Mouse (Mus musculus) gastrocnemius, adult 2 months (tissue): ENCODE data around the gene Dscam. TPM values are rescaled to one million over a fixed set of nuclear protein-coding genes. Genes with fewer than 3 reads are reported as not detected.

ENCODE experiments used
- DNase-seq: peaks from one replicate; pipeline ENCODE4 v3.0.0; 2022
- H3K27ac ChIP-seq: fragments of 200-600 bp; 2 replicates; pipeline ENCODE4 v1.8.1; 2022; ENCODE audit warnings: mild to moderate bottlenecking
- H3K4me3 ChIP-seq: fragments of 200-600 bp; 2 replicates; pipeline ENCODE4 v1.8.1; 2022; ENCODE audit warnings: mild to moderate bottlenecking, moderate library complexity
- CTCF ChIP-seq: fragments of 200-600 bp; IDR thresholded peaks from 2 replicates; pipeline ENCODE4 v1.8.1; 2022; ENCODE audit warnings: antibody characterized with exemption, mild to moderate bottlenecking, moderate library complexity
- intact Hi-C: fragments of 180-260 bp; cut with DNase I; formaldehyde crosslinking; loops from one replicate; pipeline ENCODE4 v1.15.1; 2025
- total RNA-seq, 2 experiments: library from RNA; stranded (reverse); gene quantifications; 2 replicates each; pipeline ENCODE4 v1.2.3; 2021

Dscam gene
- total RNA-seq, 2 experiments from 2014 or later, result not detected

DNA sequence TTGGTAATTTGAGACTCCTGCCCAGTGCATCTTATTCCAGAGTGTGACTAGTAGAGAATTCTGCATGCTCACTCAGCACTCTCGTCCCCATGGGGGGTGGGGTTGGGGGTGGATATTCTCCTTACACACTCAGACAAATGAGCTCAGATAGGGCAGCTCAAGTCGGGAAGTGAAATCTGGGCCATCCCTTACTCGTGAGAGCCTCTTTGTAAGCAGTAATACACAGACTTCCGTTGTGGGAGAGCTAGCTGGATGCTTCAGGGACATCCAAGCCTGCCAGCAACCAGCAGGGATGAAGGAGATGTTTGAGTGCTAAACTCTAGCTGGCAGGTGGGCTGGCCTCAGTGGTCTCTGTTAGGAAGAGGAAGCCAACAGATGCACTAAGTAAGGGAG is 416.8 kb downstream of the Dscam start:
- DNase-seq, result no peak
- intact Hi-C loops, result no loop called here
- TF ChIP-seq CTCF, result no peak
- Histone ChIP-seq H3K4me3 (no peak overlapping the region), H3K27ac (no peak overlapping the region)

DNA sequence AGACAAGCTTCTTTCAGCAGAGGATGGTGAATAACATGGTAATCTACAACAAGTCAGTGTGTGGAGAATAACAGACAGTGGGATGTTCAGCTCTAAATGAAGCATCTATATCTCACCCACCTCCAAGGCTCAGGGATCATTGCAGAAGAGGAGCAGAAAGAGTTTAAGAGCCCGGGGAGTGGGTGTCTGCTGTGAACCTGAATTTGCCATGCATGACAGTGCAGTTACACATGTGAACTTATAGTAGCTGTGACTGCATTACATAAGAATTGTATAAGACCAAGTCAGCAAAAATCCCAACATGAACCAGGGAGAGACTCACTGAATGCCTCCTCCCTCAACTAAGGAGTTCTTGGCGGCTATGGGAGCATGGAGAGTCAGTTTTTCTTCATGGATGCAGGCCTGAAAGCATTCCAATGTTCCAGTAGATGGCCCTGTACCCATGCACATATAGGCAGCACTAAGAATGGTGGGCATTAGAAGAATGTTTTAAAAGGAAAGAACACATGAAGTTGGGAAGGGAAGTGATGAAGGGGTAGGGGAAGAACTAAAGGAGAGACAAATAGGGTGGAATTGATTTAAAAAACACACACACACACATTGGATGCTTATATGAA is 417.3 kb downstream of the Dscam start:
- H3K4me3 ChIP-seq, result no peak overlapping the region
- H3K27ac ChIP-seq, result no peak overlapping the region
- no peak for DNase-seq
- TF ChIP-seq CTCF, result no peak
- intact Hi-C loops, result no loop called here

DNA sequence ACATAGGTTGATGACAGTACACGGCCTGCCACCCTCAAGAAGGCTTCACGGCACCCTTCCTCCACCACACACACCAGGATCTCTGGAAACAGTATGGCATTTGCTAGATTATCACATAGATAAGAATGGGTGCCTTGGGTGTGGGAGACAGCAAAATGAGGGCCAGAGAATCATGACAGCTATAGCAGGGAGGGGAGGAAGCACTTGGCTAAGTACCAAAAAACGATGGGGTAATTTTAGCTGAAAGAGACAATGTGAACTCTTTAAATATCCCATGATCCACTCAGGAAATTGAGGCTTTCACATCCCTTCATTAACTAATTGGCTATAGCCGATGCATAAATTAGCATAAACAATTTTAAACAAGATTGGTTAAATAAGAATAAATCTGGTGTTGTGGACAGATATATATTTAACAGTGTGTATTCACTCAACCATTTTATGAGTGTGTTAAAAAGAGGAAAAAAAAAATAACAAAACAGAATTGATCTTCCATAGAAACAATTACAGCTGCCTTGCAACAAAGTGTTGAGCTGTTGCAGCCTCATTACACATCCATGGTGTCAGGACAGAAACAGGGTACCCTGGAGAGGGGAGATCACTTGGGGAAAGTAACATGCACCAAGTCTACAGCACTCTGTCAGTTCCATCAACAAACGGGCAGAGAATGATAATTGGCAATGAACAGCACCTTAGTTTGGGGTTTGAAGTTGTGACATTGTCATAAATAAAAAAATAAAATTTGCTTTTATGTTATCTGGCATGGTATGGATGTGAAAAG is 427.9 kb downstream of the Dscam start:
- no peak for DNase-seq
- TF ChIP-seq CTCF, result no peak
- no peak overlapping the region for H3K4me3 ChIP-seq
- no peak overlapping the region for H3K27ac ChIP-seq
- intact Hi-C loops, result no loop called here

DNA sequence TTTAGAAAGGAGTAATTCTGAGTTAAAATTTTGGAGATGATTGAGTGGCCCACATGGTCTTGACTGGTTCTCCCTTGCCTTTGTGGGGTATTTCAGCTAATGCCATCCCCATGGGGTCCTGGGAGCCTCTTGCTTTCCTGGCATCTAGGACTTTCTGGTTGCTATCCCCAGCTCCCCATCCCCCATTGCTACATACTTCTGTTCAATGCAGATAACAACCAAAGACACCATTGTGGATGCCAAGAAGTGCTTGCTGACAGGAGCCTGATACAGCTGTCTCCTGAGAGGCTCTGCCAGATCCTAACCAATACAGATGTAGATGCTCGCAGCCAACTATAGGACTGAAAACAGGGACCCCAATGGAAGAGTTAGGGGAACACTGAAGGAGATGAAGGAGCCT is 429.2 kb downstream of the Dscam start:
- intact Hi-C loops, result no loop called here
- Histone ChIP-seq H3K4me3 (no peak overlapping the region), H3K27ac (no peak overlapping the region)
- DNase-seq, result no peak
- no peak for TF ChIP-seq CTCF

DNA sequence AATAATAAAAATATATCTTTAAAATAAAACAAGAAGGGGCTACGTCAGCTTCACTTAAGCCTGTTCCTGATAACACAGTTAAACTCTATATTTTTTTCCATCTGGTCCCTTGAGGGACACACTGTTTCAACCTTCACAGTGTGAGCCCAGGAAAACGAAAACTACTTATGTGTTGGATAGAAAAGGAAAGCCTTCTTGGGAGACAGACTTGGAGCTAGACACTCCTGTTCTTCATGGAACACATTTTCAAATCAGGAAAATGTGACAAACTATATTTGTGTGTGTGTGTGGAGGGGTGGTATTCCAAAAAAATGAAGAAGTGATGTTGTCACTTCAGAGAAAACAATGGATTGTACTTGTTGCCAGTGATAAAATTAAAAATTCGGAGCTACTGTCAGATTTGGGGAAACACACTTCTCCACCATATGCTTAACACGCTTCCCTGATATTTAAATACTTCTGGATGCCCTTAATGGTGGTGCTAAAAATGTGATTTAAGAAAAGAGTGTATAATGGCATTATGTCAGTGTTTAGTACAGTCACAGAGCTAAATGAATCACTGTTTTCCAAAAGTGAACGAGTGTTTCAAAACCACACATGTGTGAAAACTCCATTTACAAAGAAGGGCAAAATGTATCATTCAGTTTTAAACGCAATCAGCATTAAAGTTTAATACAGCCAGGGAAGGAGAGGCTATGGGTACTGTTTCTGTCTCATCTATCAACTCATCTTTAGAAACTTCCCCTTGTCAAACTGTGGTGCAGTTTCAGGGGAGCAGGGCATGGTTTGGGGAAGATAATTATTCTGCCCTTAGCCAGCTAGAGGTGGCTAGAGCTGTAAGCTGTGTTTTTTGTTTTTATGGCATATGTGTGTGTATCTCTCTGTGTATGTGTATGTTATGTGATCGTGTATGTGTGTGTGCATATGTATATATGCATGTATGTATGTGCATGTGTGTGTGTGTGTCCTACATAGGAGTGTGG is 430.2 kb downstream of the Dscam start:
- intact Hi-C loops, result no loop called here
- H3K27ac ChIP-seq, result no peak overlapping the region
- DNase-seq, result no peak
- TF ChIP-seq CTCF, result no peak
- H3K4me3 ChIP-seq, result no peak overlapping the region

DNA sequence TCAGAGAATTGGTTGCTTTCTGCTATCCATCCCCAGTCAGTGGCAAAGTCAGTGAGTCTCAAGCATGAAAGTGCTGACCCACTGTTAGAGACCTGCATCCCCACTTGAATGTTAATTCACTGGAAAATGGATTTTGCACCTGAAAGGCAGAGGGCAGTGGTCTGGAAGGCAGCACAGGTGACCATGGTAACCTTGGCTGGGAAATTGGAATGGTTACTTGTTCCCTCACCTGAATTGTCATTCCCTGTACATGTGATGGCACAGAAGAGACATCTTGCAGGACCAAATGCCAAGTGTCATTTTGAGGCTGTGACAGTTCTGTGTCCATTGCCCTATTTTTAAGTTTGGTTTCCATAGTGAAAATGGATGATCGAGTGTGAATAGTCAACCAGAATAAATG is 434.1 kb downstream of the Dscam start:
- intact Hi-C loops, result no loop called here
- DNase-seq, result no peak
- H3K27ac ChIP-seq, result no peak overlapping the region

DNA sequence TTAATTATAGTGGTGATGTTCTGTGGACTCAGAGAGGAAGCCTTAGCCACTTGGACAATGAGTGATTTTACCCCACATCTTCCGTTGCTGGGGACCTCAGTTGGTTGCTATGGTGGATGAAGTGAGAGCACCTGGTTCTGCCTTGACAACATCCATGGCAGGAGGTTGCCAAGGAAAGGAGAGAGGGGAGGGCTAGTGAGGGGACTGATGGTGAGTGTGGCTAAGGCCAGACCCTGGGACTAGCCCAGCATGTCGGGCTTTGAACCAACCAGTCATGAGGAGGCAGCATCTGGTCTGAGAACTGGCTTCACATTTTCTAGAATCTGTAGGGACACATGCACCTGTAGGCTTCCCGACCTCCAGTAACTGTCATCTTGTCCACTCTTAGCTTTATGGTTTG is 439.7 kb downstream of the Dscam start:
- no peak for DNase-seq
- intact Hi-C loops, result no loop called here
- no peak for TF ChIP-seq CTCF

More for the DNA sequence above, 434.1 kb downstream of the Dscam start:
- no peak for TF ChIP-seq CTCF
- no peak overlapping the region for H3K4me3 ChIP-seq

DNA sequence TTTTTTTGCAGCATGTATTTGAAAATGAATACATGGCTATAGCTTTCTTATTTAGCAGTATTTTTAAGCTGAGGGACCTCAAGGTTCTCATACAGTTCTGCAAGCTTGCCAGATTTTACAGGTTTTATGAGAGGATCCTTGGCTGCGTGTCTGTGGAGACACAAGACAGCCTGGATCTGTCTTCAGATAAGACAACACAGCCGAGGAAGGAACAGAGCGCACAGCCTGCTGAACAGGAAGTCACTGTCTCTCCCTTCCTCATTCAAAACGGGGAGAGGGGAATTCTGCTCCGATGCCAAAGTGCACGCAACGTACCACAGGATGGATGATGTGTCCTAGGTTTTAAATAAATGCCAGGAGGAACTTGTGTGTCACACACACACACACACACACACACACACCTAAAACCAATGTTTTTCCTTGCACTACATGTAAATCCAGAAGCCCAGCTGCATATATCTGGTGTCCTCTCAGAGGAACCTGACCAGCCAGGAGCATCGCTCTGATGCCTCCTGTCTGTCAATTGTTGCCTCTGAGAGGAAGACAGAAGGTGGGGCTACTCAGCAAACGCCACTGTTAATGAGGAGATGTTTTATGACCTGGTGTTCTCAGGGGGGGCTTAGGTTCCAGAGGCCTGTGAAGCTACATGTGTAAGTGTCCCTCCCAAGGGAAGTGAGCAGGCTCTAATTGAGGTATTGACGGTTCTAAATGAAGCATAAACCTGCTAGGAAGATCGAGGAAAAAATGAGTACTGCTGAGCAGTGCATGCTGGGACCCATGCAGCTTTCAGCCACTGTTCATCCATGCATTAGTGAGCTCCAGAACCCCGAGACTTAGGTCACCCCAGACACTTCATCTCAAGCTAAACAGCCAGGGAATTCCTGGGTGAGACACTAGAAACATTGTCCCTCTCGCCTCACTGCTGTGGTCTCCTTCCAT is 442.4 kb downstream of the Dscam start:
- no peak for DNase-seq
- TF ChIP-seq CTCF, result no peak
- H3K27ac ChIP-seq, result no peak overlapping the region
- intact Hi-C loops, result no loop called here
- no peak overlapping the region for H3K4me3 ChIP-seq

More for the DNA sequence above, 439.7 kb downstream of the Dscam start:
- no peak overlapping the region for H3K4me3 ChIP-seq
- no peak overlapping the region for H3K27ac ChIP-seq

DNA sequence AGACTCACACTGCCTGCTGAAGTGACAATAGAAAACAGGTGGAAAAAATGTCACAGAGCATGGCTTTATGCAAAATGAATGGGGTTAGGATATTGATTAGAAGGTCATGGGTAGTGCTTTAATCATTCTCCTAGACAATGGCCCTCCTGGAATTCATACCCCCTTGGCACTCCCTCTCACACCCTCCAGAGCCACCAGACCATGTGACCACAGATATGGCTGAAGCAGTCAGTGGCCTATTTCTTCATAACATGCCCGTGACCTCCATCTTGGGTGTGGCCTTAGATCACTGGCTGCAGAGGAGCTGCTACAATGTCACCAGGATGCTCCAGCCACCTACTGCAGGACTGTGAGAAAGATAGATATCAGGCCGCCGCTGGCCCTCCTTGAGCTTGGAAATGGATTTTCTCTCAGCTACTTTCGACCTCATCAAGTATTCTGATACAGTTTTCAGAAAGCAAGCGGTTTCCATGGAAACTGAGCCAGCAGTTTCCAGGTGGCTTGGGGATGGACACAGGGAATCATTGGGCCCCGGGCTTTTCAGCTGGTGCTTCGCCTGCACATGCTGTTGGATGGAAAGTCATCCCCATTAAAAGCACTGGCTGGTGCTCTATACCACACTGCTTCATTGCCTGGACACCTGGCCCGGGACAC is 445.4 kb downstream of the Dscam start:
- no peak for TF ChIP-seq CTCF
- Histone ChIP-seq H3K27ac (no peak overlapping the region), H3K4me3 (no peak overlapping the region)
- no peak for DNase-seq
- intact Hi-C loops, result no loop called here

DNA sequence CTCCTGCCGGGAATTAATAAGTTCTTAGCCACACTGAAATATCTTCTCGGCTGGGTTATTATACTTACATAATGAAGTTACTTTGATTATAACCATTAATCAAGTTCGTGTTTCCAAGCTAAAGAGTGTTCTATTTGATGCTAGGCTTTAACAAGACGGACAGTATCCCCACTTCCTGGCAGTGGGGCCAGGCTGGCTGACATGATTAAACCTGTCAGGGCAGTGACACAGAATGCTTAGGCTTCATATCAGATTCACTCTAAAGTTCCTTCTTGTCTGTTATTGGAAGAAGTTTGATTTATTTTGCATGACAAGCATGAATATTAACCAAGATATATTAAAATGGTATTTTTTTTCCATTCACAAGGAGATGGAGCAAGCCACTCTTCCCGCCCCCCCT is 446.0 kb downstream of the Dscam start:
- TF ChIP-seq CTCF, result no peak
- Histone ChIP-seq H3K27ac (no peak overlapping the region), H3K4me3 (no peak overlapping the region)
- intact Hi-C loops, result no loop called here
- DNase-seq, result no peak

DNA sequence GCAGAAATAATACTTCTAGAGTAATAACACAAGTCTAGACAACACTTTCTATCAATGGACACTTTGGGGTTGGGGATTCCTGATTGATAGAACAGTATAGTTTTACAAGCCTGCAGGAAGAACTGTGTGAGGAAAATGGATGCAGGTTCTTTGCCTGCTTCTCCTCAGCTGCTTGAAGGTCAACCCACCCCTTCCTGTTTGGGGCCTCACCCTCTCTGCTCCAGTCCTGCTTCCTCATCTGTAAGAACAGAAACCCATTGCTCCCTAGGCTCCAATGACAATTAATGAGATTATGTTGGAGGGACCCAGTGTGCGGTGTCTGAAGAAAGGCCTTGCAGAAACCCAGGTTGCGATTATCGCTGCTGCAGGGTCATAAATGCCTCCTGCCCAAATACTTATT is 446.4 kb downstream of the Dscam start:
- H3K27ac ChIP-seq, result no peak overlapping the region
- no peak for TF ChIP-seq CTCF
- H3K4me3 ChIP-seq, result no peak overlapping the region
- intact Hi-C loops, result no loop called here
- DNase-seq, result no peak
